Mouse (Mus musculus) cerebellum, adult 2 months (tissue): Measurements from ENCODE around the gene Mgat4d.

Experiments
- CTCF ChIP-seq: fragments of 200-500 bp; IDR thresholded peaks from 2 replicates; pipeline ENCODE4 v1.5.1; 2011; ENCODE audit warnings: low read depth, mild to moderate bottlenecking, control low read depth, low read length, moderate library complexity, borderline replicate concordance; ENCODE audit not compliant: insufficient read depth
- POLR2A ChIP-seq: fragments of 200-500 bp; IDR thresholded peaks from 2 replicates; pipeline ENCODE4 v1.6.1; 2011; ENCODE audit warnings: low read length, control low read depth, borderline replicate concordance; ENCODE audit not compliant: insufficient read depth

GRCm38 (mm10) chr8:83396680-83397079, 48.4 kb downstream of the Mgat4d start:
- TF ChIP-seq CTCF = no peak
- TF ChIP-seq POLR2A = no peak
